ENCODE assay signal across 14 mouse cellular contexts in the genomic region with DNA sequence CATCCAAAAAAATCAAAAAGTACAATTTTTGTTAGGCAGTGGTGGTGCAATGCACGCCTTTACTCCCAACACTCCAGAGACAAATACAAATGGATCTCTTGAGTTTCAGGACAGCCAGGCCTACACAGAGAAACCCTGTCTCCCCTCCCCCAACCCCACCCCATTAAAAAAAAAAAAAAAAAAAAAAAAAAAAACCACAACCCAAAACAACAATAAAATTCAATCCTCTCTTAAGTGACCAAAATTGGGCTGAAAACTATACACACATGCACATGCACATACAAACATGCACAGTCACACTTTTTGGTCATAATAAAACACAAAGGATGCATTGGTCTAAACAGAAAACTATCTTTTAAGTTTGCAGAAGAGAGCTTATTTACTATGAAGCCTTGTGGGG. TPM values are rescaled to one million over a fixed set of nuclear protein-coding genes. Genes with fewer than 3 reads are reported as not detected.
DNase-seq lines count a peak whose midpoint lies in the region; ATAC-seq lines count a peak whose summit lies in the region.
"Had no signal": no experiment of that assay in that cellular context is flagged by ENCODE, and none has a peak within 500 bp of the region (broad histone marks: within the 10 kb centered on the region; RNA-seq: fewer than 3 reads in every experiment).

No protein-coding gene starts in this region.

- H3K27ac ChIP-seq in forebrain, embryonic 14.5 days (ENCODE audit: low read depth, low read length) = no peak overlapping the region
- H3K27ac ChIP-seq in forebrain, embryonic 10.5 days = no peak overlapping the region
- H3K27ac ChIP-seq in heart, embryonic 16.5 days (ENCODE audit: low read length) = no peak overlapping the region
- no peak overlapping the region for H3K27ac ChIP-seq in midbrain, embryonic 13.5 days
- no peak overlapping the region for H3K27ac ChIP-seq in midbrain, embryonic 15.5 days
- H3K27ac ChIP-seq: limb, embryonic 13.5 days had no signal

- peak overlapping the region; percentile 36; the same call in 1 of the 2 replicates for H3K4me2 ChIP-seq in forebrain, embryonic 14.5 days (ENCODE audit: low read length)
- H3K4me2 ChIP-seq in heart, embryonic 16.5 days (ENCODE audit: low read depth, low read length) = peak overlapping the region; percentile 46
- 0 out of 2 replicates have a peak overlapping the region, but pooled peaks have one; percentile 9 for H3K4me2 ChIP-seq in midbrain, embryonic 13.5 days (replicated peaks)
- H3K4me2 ChIP-seq in midbrain, embryonic 15.5 days = no peak overlapping the region
- H3K4me2 ChIP-seq: limb, embryonic 13.5 days had no signal

- DNase-seq in forebrain, embryonic 14.5 days (ENCODE audit: low spot score) = no peak
- DNase-seq in forebrain, embryonic 10.5 days (ENCODE audit: extremely low spot score, low spot score) = no peak
- DNase-seq in heart, postnatal 36 days = no peak
- DNase-seq in cerebellum, adult 11-12 months = no peak
- no peak for DNase-seq in frontal cortex, adult 2 months (ENCODE audit: extremely low spot score in 1 of 2, low spot score in 1 of 2)
- DNase-seq: adrenal gland, postnatal 10 days; cerebellum, adult 9-11 months; kidney, adult 9 months; lung, adult 18-20 months; thymus, postnatal 25 days had no signal

- no peak overlapping the region for H3K9ac ChIP-seq in forebrain, embryonic 14.5 days (ENCODE audit: low read length)
- H3K9ac ChIP-seq in heart, embryonic 16.5 days (ENCODE audit: low read length) = no peak overlapping the region; the same call in 1 of the 2 replicates
- no peak overlapping the region for H3K9ac ChIP-seq in midbrain, embryonic 13.5 days (replicated peaks)
- H3K9ac ChIP-seq in midbrain, embryonic 15.5 days = no peak overlapping the region
- H3K9ac ChIP-seq: limb, embryonic 13.5 days had no signal

- H3K27me3 ChIP-seq in forebrain, embryonic 14.5 days (replicated peaks; ENCODE audit: control insufficient read depth, insufficient read depth, low read length) = no peaks in the 10 kb centered on the region
- no peaks in the 10 kb centered on the region for H3K27me3 ChIP-seq in forebrain, embryonic 10.5 days (ENCODE audit: poor library complexity, severe bottlenecking)
- no peaks in the 10 kb centered on the region for H3K27me3 ChIP-seq in heart, embryonic 16.5 days (ENCODE audit: control insufficient read depth, insufficient read depth, low read length)
- no peaks in the 10 kb centered on the region for H3K27me3 ChIP-seq in midbrain, embryonic 13.5 days
- no peaks in the 10 kb centered on the region for H3K27me3 ChIP-seq in midbrain, embryonic 15.5 days (replicated peaks)
- H3K27me3 ChIP-seq: limb, embryonic 13.5 days had no signal

- H3K4me3 ChIP-seq in forebrain, embryonic 14.5 days (ENCODE audit: low read depth, low read length) = no peak overlapping the region
- H3K4me3 ChIP-seq in forebrain, embryonic 10.5 days = no peak overlapping the region
- no peak overlapping the region for H3K4me3 ChIP-seq in heart, embryonic 16.5 days (ENCODE audit: low read length)
- no peak overlapping the region for H3K4me3 ChIP-seq in midbrain, embryonic 13.5 days (replicated peaks)
- no peak overlapping the region for H3K4me3 ChIP-seq in midbrain, embryonic 15.5 days
- H3K4me3 ChIP-seq: limb, embryonic 13.5 days had no signal

- ATAC-seq in forebrain, embryonic 14.5 days = no peak
- no peak for ATAC-seq in heart, embryonic 16.5 days (replicated peaks; ENCODE audit: extremely low read depth, insufficient read depth, low FRiP score)
- ATAC-seq in midbrain, embryonic 13.5 days = no peak
- no peak for ATAC-seq in midbrain, embryonic 15.5 days (replicated peaks)

- no peaks in the 10 kb centered on the region for H3K36me3 ChIP-seq in forebrain, embryonic 14.5 days (ENCODE audit: control insufficient read depth, insufficient read depth, low read length)
- H3K36me3 ChIP-seq in forebrain, embryonic 10.5 days (replicated peaks) = peaks cover 19% of the 10 kb centered on the region
- no peaks in the 10 kb centered on the region for H3K36me3 ChIP-seq in heart, embryonic 16.5 days (ENCODE audit: control insufficient read depth, insufficient read depth)
- no peaks in the 10 kb centered on the region for H3K36me3 ChIP-seq in midbrain, embryonic 13.5 days
- no peaks in the 10 kb centered on the region for H3K36me3 ChIP-seq in midbrain, embryonic 15.5 days (replicated peaks)
- H3K36me3 ChIP-seq: limb, embryonic 13.5 days had no signal

- intact Hi-C loops in heart, postnatal 36 days (cut with DNase I) = loop anchor here (5.0 to 10.0 kb wide), 3 partner anchors 78 to 355 kb away; no protein-coding TSS in a partner anchor

- 53% methylated on average over 1 of the region's 1 CpGs for whole genome bisulfite sequencing in forebrain, embryonic 14.5 days
- WGBS in forebrain, embryonic 10.5 days = 75% methylated on average over 1 of the region's 1 CpGs
- 38% methylated on average over 1 of the region's 1 CpGs for WGBS in heart, embryonic 16.5 days
- 46% methylated on average over 1 of the region's 1 CpGs for WGBS in midbrain, embryonic 13.5 days
- 53% methylated on average over 1 of the region's 1 CpGs for WGBS in midbrain, embryonic 15.5 days

- H3K9me3 ChIP-seq in forebrain, embryonic 14.5 days (replicated peaks; ENCODE audit: control insufficient read depth, low read length) = no peaks in the 10 kb centered on the region
- no peaks in the 10 kb centered on the region for H3K9me3 ChIP-seq in forebrain, embryonic 10.5 days
- H3K9me3 ChIP-seq in heart, embryonic 16.5 days (replicated peaks; ENCODE audit: control insufficient read depth, low read length) = no peaks in the 10 kb centered on the region
- no peaks in the 10 kb centered on the region for H3K9me3 ChIP-seq in midbrain, embryonic 13.5 days
- H3K9me3 ChIP-seq in midbrain, embryonic 15.5 days = no peaks in the 10 kb centered on the region
- H3K9me3 ChIP-seq: limb, embryonic 13.5 days had no signal

- peaks cover 29% of the 10 kb centered on the region for H3K4me1 ChIP-seq in forebrain, embryonic 14.5 days (ENCODE audit: control insufficient read depth, insufficient read depth, low read length)
- peaks cover 52% of the 10 kb centered on the region for H3K4me1 ChIP-seq in forebrain, embryonic 10.5 days
- peaks cover 27% of the 10 kb centered on the region for H3K4me1 ChIP-seq in heart, embryonic 16.5 days (ENCODE audit: control insufficient read depth, insufficient read depth, low read length)
- peaks cover 43% of the 10 kb centered on the region for H3K4me1 ChIP-seq in midbrain, embryonic 13.5 days (replicated peaks)
- peaks cover 26% of the 10 kb centered on the region for H3K4me1 ChIP-seq in midbrain, embryonic 15.5 days

RNA-seq across cellular contexts. Expression of a gene that starts 9.6 kb away (rescaled TPM):
- polyA plus RNA-seq in forebrain, embryonic 14.5 days (2014; fragmentation: Nextera tagmentation; extraction: Ambion mirVana) = 46.6 and 53.3 TPM in 2 replicates
- polyA plus RNA-seq in forebrain, embryonic 10.5 days (2016; fragmentation: Nextera tagmentation; extraction: Ambion mirVana) = 40.5 and 47.0 TPM in 2 replicates
- 38.1 and 39.9 TPM in 2 replicates for polyA plus RNA-seq in heart, embryonic 16.5 days (2015; fragmentation: Nextera tagmentation; extraction: Ambion mirVana)
- total RNA-seq in heart, postnatal 36 days (2021) = 100 to 1,000 TPM; 419 to 431 TPM
- 42.5 and 47.9 TPM in 2 replicates for polyA plus RNA-seq in midbrain, embryonic 13.5 days (2015; fragmentation: Nextera tagmentation; extraction: Ambion mirVana)
- 34.5 and 39.0 TPM in 2 replicates for polyA plus RNA-seq in midbrain, embryonic 15.5 days (2015; fragmentation: Nextera tagmentation; extraction: Ambion mirVana)
- polyA plus RNA-seq in frontal cortex, adult 2 months (2012; rRNA removed) = 275 and 300 TPM in 2 replicates
